Mouse (Mus musculus) lung, postnatal 0 days (tissue): Measurements from ENCODE around the gene Fbxo11. TPM values are rescaled to one million over a fixed set of nuclear protein-coding genes. Genes with fewer than 3 reads are reported as not detected.
"Not testable (repeated sequence)": the region's sequence is repeated elsewhere in the genome, so short reads cannot be mapped to it uniquely, and the experiment has no call there.

Source experiments
- ATAC-seq: fragments of 200-750 bp; cut with Nextera tagmentation; 2 replicates; pipeline ENCODE4 v1.8.0; 2017; ENCODE audit warnings: moderate library complexity
- DNase-seq: peaks from one replicate; pipeline ENCODE4 v3.0.0-alpha.2; 2016; ENCODE audit warnings: low spot score
- H3K27ac ChIP-seq: fragments of 300-500 bp; sonication (generic); 2 replicates; pipeline ENCODE4 v1.5.1; 2014; ENCODE audit warnings: antibody characterized with exemption, mild to moderate bottlenecking, low read length, mixed read lengths
- H3K27me3 ChIP-seq: fragments of 300-500 bp; sonication (generic); replicated peaks from 2 replicates; pipeline ENCODE4 v1.6.1; 2014; ENCODE audit warnings: low read length, mixed read lengths; ENCODE audit not compliant: insufficient read depth
- H3K36me3 ChIP-seq: fragments of 300-500 bp; sonication (generic); 2 replicates; pipeline ENCODE4 v1.6.1; 2014; ENCODE audit warnings: low read length, mixed read lengths; ENCODE audit not compliant: insufficient read depth
- H3K4me1 ChIP-seq: fragments of 300-500 bp; sonication (generic); 2 replicates; pipeline ENCODE4 v1.6.1; 2014; ENCODE audit warnings: antibody characterized with exemption, low read depth, low read length, mixed read lengths; ENCODE audit not compliant: insufficient read depth
- H3K4me2 ChIP-seq: fragments of 300-500 bp; sonication (generic); replicated peaks from 2 replicates; pipeline ENCODE4 v1.6.1; 2014; ENCODE audit warnings: low read depth, mild to moderate bottlenecking, low read length, moderate library complexity, mixed read lengths
- H3K4me3 ChIP-seq: fragments of 300-500 bp; sonication (generic); 2 replicates; pipeline ENCODE4 v1.5.1; 2014; ENCODE audit warnings: low read depth, low read length
- H3K9ac ChIP-seq: fragments of 300-500 bp; sonication (generic); replicated peaks from 2 replicates; pipeline ENCODE4 v1.6.1; 2014; ENCODE audit warnings: low read depth, mild to moderate bottlenecking
- H3K9me3 ChIP-seq: fragments of 300-500 bp; sonication (generic); 2 replicates; pipeline ENCODE4 v1.6.1; 2016; ENCODE audit warnings: low read length, mixed read lengths
- CTCF ChIP-seq: IDR thresholded peaks from 2 replicates; pipeline ENCODE4 v1.5.1; 2016; ENCODE audit warnings: antibody characterized with exemption, mild to moderate bottlenecking
- EP300 ChIP-seq: IDR thresholded peaks from 2 replicates; pipeline ENCODE4 v1.6.1; 2016; ENCODE audit warnings: antibody characterized with exemption, mild to moderate bottlenecking, control low read depth
- WGBS: fragments of 180-500 bp; shearing (Covaris S2); extraction: QIAGEN DNeasy Blood & Tissue Kit; methylation state at CpG from one replicate; pipeline ENCODE4 v1.1.7; 2014; 5-methylcytosine and 5-hydroxymethylcytosine counted together
- polyA plus RNA-seq: library from polyadenylated mRNA; unstranded; fragments of >200 nt; fragmentation: Nextera tagmentation; extraction: Ambion mirVana; gene quantifications from 2 replicates; pipeline ENCODE4 v1.2.1, GENCODE M21; 2015

The Fbxo11 gene
- polyA plus RNA-seq, 1 experiment from 2014 or later = 14.6 TPM

DNA sequence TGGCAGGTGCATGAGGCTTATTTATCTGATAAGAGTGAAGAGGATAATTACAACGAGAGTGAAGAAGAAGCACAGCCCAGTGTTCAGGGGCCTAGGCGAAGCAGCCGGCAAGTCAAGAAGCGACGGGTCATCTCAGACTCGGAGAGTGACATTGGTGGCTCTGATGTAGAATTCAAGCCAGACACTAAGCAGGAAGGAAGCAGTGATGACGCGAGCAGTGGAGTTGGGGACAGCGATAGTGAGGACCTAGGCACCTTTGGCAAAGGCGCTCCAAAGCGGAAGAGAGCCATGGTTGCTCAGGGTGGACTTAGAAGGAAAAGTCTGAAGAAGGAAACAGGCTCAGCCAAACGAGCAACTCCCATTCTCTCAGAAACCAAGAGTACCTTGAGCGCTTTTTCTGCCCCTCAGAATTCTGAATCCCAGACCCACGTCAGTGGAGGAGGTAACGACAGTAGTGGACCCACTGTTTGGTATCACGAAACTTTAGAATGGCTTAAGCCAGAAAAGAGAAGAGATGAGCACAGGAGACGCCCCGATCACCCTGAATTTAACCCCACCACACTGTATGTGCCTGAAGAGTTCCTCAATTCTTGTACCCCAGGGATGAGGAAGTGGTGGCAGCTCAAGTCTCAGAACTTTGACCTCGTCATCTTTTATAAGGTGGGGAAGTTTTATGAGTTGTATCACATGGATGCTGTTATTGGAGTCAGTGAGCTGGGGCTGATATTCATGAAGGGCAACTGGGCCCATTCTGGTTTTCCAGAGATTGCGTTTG lies 80.5 kb downstream of the Fbxo11 start:
- WGBS = 86% methylated on average over 20 of the region's 20 CpGs
- no peak for DNase-seq
- no peak overlapping the region for H3K27ac ChIP-seq
- no peak overlapping the region for H3K4me2 ChIP-seq
- H3K4me1 ChIP-seq = no peaks in the 10 kb centered on the region
- H3K27me3 ChIP-seq = no peaks in the 10 kb centered on the region
- no peaks in the 10 kb centered on the region for H3K9me3 ChIP-seq
- TF ChIP-seq CTCF (no peak), EP300 (no peak)
- peaks cover 11% of the 10 kb centered on the region; the same call in 1 of the 2 replicates for H3K36me3 ChIP-seq
- no peak overlapping the region for H3K4me3 ChIP-seq
- no peak for ATAC-seq
- no peak overlapping the region for H3K9ac ChIP-seq

DNA sequence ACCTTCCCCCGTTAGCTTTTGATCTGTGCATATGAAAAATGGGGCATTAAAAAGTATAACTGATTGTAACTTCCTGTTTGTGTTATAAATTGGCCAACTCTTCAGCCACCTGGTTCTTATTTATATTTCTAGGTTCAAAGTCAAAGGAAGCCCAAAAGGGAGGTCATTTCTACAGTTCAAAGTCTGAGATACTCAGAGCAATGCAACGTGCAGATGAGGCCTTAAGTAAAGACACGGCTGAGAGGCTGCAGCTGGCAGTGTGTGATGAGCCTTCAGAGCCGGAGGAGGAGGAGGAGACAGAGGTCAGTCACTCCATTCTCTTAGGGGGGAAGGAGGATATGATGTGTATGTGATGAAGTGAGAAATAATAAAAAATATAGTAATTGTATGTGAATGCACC lies 81.8 kb downstream of the Fbxo11 start:
- DNase-seq (no peak), ATAC-seq (no peak; the same call in 1 of the 2 replicates)
- Histone ChIP-seq H3K4me3 (no peak overlapping the region), H3K27ac (no peak overlapping the region), H3K4me2 (no peak overlapping the region), H3K4me1 (no peaks in the 10 kb centered on the region), H3K9me3 (no peaks in the 10 kb centered on the region), H3K36me3 (peaks cover 8% of the 10 kb centered on the region; the same call in 1 of the 2 replicates), H3K9ac (no peak overlapping the region), H3K27me3 (no peaks in the 10 kb centered on the region)
- TF ChIP-seq EP300 (no peak), CTCF (no peak)
- WGBS = 34% methylated on average over 4 of the region's 4 CpGs

DNA sequence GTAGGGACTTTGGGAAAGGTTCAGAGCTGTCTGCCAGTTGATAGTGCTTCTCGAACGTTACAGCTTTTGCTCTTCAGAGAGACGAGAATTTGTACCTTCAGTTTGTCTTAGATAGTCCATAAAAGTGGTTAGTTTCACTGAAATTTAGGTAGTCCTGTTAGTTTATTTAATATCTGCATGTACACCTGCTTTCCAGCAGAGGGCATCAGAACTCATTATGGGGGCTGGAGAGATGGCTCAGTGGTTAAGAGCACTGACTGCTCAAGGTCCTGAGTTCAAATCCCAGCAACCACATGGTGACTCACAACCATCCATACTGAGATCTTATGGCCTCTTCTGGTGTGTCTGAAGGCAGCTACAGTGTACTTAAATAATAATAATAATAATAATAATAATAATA lies 83.0 kb downstream of the Fbxo11 start:
- Histone ChIP-seq H3K9me3 (no peaks in the 10 kb centered on the region), H3K27ac (no peak overlapping the region), H3K9ac (no peak overlapping the region), H3K4me2 (no peak overlapping the region), H3K4me3 (no peak overlapping the region), H3K27me3 (no peaks in the 10 kb centered on the region), H3K36me3 (peaks cover 8% of the 10 kb centered on the region; the same call in 1 of the 2 replicates), H3K4me1 (no peaks in the 10 kb centered on the region)
- DNase-seq = no peak
- WGBS = 82% methylated on average over 3 of the region's 3 CpGs
- no peak for ATAC-seq
- TF ChIP-seq EP300 = no peak
- peak; percentile 46 for TF ChIP-seq CTCF

DNA sequence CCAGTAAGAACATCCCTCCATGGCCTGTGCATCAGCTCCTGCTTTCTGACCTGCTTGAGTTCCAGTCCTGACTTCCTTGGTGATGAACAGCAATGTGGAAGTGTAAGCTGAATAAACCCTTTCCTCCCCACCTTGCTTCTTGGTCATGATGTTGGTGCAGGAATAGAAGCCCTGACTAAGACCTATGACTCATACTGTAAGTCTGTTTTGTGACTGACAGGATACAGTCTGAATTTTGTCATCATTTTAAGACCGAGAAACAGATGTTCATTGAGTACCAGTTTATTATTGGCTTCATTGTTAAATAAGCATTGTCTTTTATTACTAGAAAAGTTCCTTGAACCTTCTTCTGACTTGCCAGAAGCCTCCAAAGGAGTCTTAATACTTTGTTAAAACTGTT lies 85.4 kb downstream of the Fbxo11 start:
- not testable (repeated sequence) for H3K9ac ChIP-seq, H3K36me3 ChIP-seq, H3K4me2 ChIP-seq, ATAC-seq, H3K27me3 ChIP-seq, H3K4me1 ChIP-seq, DNase-seq, H3K4me3 ChIP-seq, H3K9me3 ChIP-seq, H3K27ac ChIP-seq
- WGBS = 51% methylated on average over 1 of the region's 1 CpGs

DNA sequence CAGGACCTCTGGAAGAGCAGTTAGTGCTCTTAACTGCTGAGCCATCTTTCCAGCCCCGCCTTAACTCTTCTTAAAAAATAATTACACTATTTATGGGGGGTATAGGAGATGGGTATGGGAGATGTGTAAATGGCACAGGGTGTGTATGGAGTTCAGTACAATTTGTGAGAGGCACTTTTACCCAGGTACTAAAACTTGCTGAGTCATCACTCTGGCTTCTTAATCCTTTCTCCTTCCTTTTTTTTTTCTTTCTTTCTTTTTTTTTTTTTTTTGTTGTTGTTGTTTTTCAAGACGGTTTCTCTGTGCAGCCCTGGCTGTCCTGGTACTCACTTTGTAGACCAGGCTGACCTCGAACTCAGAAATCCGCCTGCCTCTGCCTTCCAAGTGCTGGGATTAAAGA lies 88.2 kb downstream of the Fbxo11 start:
- not testable (repeated sequence) for H3K4me3 ChIP-seq, H3K36me3 ChIP-seq, DNase-seq, H3K9ac ChIP-seq, H3K27me3 ChIP-seq, H3K4me1 ChIP-seq, H3K4me2 ChIP-seq, H3K9me3 ChIP-seq, ATAC-seq, H3K27ac ChIP-seq
- 85% methylated on average over 4 of the region's 4 CpGs for WGBS

DNA sequence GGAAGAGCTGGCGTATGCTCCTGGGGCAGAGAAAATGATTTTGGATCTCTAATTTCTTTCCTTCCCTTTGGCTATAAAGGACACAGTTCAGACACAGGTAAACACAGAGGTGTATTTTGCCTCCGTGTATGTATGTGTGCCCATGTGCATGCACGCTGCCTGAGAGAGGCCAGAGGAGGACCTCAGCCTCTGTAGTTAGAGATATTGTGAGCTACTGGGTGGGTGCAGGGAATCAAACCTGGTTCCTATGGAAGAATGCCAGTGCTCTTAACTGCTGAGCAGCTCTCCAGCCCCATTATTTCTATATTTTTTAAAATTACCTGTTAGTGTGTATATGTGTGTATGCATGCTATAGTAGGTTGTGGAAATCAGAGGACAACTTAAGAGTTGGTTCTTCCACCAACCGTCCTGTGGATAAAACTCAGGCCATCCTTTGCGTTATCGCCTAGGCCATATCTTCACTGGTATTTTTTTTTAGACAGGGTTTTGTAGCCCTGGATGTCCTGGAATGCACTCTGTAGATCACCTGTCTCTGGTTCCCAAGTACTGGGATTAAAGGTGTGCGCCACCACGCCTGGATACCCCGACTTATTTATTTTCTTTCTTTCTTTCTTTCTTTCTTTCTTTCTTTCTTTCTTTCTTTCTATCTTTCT lies 88.8 kb downstream of the Fbxo11 start:
- Histone ChIP-seq H3K36me3 (no peaks in the 10 kb centered on the region), H3K27ac (peak overlapping the region; percentile 62; the same call in 1 of the 2 replicates), H3K4me3 (peak overlapping the region; percentile 98; the same call in 1 of the 2 replicates), H3K4me1 (no peaks in the 10 kb centered on the region), H3K4me2 (peak overlapping the region; percentile 92), H3K9ac (no peak overlapping the region), H3K27me3 (no peaks in the 10 kb centered on the region), H3K9me3 (no peaks in the 10 kb centered on the region)
- WGBS = 65% methylated on average over 9 of the region's 9 CpGs
- ATAC-seq (no peak), DNase-seq (no peak)
- TF ChIP-seq CTCF = no peak
- no peak for TF ChIP-seq EP300
